Mouse (Mus musculus): ENCODE data around the gene Arid1b.

Arid1b gene

DNA sequence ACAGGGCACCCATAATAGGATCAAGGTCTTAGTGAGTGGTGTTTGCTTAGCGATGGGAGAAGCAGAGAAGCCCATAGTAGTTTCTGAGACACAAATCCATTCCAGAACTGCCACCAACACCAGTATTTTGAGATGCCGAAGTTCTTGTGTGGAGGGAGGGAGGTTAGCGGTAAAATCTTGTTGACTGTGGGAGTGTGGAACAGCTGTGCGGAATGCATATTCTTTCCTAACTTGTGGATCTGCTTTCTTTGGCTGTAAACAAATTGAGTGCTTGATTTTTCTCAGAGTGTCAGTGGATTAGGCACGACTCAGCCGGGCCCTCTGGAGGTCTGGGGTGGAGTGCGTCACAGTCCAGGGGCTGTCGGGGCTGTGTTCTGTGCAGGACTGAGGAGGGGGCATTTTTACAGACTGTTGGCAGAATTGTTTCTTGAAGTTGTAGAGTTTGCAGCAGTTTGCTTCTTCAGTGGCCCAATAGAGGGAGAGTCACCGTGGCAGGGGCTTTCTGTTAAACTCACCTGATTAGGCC lies 27.9 kb downstream of the Arid1b start:
- DNase-seq, result no peak

DNA sequence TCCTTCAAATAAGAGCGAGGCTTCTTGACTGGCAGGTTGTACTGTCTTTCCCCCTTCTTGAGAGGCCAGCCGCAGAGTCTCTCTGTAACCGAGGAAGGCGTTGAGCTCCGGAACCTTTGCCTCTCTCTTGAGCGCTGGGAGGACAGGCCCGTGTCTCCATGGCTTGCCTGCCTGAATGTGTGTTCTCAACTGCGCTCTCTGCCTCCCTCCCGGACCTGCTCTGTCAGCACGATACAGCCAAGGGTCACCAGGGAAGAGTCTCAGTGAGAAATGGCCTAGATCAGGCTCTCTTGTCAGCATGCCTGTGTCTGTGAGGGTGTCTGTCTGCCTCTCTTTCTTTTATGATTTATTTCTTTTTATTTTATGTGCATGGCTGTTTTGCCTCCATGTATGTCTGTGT lies 29.6 kb downstream of the Arid1b start:
- DNase-seq, result peak; percentile 51

DNA sequence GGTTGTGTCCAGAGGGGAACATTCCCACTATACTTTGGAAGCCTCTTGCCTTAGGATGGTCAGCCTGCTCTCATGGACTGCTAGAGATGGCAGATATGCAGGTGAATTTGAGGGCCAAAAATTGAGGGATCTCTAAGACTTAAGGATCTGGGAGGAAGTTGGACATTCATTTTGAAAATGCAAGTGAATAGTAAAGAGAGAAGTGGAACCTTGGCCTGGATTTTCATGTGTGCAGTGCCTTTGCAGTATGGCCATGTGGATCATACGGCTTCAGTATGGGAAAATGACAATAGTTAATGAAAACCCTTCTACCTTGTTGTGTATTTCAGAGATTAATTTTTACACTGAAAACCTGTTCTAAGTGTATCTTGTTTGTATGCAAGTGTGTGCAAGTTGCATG lies 31.3 kb downstream of the Arid1b start:
- DNase-seq, result no peak

DNA sequence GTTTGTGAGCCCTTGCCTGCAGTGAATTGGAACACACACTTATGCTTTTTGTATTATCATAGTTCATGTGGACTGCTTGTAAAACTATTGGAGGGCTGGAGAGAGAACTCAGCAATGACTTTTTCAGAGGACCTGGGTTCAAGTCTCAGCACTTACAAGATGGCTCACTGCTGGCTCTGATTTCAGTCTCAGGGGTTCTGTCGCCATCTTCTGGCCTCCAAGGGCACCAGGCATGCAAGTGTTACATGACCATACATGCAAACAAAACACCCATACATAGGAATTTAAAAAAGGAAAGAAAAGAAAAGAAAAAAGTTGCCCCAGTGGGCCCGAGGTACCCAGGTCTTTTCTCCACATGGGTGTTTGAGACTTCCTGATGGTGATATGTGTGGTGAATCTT lies 32.4 kb downstream of the Arid1b start:
- DNase-seq, result no peak

DNA sequence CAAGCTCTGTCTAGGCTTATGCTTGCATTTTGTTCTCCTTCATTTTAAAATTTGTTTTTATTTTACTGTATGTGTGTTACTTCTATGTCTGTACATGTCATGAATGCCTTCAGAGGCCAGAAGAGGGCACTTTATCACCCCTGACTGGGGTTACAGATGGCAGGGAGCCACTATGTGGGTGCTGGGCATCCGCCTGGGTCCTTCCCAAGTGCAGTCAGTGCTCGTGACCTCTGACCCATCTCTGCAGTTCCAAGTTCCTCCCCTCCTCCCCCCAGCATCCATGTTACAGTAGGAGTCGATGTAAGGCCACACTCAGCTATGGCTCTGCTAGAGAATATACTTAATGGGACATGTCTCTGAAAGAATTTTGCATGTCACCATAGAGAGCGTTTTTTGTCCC lies 35.0 kb downstream of the Arid1b start:
- no peak for DNase-seq

DNA sequence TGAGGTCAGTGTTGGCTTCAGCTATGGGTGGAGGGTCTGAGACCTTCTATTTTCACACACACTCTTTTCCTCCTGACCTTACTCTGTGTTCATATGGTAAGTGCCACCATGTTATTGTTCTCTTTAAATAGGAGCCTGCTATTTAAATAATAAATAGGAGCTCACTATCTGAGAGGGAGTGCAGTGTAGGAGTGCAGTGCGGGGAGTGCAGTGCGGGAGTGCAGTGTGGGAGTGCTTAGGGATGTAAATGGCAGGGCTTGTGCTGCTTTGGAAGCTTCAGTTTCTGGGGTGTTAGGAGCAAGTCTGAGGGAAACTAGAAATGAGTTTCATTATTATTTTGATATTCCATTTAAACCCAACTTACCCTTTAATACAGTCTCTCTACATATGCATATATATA lies 36.2 kb downstream of the Arid1b start:
- no peak for DNase-seq

DNA sequence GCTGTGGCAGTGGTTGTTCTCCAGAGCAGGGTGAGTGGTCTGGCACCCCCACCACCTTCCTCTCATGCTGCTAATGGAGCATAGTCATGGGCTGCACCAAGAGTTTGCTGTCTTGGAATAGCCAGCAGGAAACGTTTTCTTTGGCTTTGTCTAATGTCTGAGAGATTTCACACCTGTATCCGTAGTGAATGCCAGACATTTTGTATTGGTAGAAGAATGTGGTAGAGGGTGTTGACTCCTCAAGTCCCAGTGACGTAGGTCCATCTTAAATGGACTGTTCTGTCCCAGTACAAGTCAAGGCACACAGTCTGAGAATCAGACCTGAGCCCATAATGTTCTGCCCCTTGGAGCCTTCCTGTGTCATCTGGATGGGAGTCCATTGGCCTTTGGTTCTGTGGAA lies 39.2 kb downstream of the Arid1b start:
- no peak for DNase-seq

DNA sequence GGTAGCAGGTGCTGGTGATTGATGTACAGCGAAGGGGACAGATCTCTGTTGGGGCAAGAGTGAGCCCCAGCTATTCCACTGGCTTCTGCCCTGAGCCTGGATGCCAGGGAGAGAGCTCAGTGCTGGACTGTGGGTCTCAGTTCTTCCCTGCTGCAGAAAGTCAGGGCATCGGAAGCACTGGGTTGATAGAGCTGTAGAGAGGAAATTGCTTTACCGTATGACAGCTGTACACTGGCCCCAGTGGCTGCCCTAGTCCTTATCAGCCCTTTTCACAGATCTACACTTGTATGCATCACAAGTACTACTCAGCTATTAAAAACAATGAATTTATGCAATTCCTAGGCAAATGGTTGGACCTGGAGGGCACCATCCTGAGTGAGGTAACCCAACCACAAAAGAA lies 40.1 kb downstream of the Arid1b start:
- DNase-seq, result no peak

DNA sequence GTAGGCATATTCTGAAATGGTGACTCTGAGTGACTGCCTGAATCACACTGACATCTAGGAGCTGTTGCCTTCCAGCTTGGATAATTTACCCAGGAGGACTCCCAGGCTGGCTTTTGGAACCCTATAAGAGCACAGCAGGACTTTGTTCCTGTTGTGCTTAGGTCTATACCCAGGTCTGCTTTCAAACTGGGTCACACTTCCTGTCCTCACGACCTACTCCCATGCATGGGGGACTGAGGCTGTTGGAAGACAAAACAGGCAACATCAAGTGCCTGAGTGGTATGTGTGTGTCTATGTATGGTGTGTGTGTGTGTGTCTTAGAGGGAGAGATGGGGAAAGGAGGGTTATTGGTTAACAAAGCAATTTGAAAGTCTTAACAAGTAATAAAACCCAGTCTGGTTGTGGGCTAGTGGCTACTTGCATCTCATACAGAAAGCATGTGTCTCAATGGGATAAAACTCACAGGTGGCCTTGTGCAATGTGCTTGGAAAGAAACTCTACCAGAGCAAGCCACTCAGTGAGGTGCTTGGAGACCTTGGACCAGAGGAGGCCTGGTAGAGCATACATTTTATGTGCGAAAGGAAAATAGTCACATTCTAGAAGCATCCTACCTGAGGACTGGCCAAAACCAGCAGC lies 42.2 kb downstream of the Arid1b start:
- DNase-seq, result no peak

DNA sequence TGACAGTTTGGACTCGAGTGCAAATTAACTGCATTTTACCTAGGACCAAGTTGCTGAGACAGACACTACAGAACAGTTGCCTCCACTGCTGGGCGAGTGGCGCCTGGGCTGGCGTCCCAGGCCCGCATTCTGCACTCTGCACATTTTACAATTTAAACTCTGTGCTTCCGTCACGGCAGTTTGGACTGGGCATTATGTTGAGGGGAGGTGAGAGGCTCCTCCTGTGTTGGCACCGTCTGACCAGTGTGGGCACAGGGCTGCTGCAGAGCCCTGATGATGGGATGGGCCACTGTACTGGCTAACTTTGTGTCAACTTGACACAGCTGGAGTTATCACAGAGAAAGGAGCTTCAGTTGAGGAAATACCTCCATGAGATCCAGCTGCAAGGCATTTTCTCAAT lies 43.1 kb downstream of the Arid1b start:
- no peak for DNase-seq

DNA sequence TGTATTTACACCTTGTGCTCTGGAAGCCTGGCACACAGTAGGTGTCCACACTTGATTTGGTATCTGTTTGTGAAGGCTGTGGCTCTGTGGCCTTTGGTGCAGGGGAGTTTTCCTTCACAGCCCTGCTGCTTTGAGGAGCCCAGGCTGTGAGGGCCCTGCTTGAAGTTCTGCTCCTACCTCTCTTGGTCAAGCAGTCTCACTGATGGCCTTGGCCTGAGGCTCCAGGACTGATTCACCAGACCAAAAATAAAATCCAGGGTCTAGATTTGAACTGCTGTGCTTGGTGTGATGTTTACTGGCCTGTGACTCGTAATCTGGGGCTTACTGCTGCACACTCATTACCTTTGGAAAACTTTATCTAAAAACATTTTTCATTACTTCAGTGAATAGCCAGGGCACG lies 45.7 kb downstream of the Arid1b start:
- DNase-seq, result no peak

DNA sequence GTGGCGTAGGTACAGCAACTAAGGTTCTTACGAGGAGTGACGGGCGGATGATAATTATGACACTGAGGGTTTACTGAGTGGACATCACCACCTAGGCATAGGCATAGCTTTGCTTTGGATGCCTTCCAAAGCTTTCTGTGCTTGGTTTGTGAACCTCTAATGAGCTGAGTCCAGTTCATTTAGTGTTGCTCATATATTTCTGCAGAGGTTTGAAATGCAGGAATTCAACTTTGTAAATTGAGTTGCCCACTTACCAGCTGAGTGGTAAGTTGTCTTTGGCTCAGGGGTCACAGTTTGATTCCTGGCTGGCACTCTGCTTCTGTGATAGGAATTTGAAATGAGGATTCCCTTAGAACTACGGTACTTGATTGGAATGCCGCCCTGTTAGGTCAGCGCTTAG lies 49.7 kb downstream of the Arid1b start:
- DNase-seq, result no peak

DNA sequence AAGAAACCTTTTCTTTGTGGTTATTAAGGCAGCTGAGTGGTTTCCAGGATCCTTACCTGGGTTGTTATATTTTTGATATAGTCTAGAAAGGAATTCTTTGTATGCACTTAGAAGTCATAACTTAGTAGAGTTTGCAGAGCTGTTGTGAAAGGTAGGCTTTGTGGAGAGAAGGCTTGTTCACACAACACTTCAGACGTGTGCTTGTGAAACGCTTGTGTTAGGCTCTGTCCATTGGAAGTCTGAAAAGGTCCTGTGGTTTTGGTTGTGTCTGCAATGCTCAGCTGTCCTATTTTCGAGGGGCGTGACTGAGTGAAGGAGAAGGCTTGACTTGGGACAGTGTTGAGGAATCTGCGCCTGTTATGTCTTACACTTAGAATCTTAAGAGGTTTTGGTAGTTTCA lies 51.5 kb downstream of the Arid1b start:
- DNase-seq, result no peak

DNA sequence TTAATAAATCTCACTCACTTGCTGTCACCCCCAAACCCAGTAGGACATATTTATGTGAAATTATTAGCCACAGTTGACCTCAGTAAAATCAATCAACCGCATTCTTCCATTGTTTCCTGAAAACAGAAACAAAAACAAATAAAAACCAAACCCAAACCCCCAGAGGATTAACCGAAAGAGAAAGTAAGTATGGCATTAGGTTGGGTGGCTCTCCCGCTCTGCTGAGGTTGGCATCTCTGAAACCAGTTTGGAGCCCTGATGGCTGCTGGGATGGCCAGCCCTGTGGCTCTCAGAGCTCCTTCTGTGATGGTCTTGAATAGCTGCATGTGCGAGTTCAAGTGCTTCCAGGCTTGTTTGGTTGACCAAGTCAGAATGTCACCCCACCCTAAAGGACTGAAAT lies 53.2 kb downstream of the Arid1b start:
- no peak for DNase-seq

DNA sequence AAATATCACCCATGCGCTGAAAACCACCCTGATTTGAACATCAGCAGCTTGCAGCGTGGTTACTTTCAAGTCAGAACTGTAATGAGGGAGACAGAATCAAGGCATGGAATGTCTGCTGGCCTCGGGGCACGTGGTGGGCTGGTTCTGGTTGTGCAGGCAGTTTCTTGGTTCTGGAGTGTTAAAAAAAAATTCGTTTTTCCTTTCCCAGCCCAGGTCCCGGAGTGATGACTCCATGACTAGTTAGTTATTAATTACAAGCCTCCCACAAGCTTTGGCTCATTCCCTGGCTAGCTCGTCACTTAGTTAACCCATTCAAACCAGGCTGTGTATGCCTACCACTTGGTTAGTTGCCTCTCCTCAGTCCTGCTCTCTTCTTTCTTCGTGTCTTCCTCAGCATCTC lies 56.1 kb downstream of the Arid1b start:
- peak; percentile 51 for DNase-seq

DNA sequence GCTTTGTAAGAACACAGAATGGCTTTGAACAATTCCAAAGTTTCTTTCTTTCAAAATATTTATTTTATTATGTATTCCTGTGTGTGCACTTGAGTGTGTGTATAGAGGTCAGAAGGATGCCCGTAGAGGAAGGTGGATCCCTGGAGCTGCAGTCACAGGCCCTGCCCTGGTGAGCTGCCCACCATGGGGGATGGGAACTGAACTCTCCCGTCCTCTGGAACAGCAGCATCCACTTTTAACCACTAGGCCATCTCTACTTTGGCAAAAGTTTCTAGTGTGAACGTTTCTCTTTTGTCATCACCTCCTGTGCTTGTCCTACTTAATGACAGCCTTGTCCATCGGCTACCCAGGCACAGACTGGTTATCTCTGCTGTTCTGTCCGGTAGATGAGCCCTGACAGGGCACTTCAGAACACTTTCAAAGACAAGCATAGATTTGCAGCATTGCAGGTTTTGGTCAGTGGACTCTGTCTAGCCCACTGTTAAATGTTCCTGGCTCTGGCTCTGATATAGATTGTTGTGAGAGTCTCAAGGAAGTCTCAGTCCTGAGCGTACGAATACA lies 56.9 kb downstream of the Arid1b start:
- DNase-seq, result no peak

DNA sequence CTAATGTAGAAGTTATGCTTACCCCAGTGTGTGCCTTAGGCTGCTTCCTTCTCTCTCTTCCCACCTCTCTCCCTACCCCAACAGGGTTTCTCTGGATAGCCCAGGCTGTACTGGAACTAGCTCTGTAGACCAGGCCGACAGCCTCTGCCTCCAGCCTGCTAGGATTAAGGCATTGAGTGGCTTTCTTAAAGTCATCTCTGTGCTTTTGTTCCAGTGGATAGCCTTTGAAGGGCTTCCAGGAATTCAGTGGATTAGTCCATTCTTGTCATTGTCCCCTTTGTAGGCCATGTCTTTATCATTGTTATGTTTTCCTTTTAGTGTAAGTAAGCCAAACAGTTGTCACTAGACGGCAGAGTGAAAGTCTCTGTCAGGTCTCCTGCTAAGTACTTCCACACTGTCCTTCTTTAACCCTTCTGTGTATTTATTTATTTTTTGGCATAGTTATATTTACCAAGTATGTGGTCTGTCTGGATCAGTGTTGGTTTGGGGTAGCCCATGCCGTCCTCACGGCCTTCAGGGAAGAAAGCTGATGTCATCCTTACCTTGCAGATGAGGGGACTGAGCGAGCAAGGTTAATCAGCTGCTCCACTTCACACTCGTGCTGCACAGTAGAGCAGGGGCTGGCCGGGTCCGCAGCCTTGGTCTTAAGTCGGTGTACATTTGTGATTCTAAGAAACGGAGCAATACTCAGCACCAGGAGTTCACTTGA lies 58.1 kb downstream of the Arid1b start:
- DNase-seq, result no peak

DNA sequence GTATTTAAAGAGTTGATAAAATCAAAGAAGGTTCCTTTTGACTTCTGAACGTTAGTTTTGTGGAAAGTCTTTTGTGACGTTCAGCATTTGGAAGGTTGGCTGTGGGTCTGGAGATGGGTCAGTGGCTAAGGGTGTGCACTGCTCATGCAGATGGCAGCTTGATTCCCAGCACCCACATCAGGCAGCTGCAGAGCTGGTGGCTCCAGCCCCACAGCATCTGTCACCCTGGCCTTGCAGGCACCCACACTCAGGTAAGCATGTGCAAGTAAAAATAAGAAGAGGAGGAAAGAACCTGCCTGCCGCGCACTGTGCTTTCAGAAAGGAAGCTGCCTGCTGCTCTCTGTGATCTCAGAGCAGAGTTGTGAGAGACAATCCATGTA lies 58.7 kb downstream of the Arid1b start:
- DNase-seq, result no peak

DNA sequence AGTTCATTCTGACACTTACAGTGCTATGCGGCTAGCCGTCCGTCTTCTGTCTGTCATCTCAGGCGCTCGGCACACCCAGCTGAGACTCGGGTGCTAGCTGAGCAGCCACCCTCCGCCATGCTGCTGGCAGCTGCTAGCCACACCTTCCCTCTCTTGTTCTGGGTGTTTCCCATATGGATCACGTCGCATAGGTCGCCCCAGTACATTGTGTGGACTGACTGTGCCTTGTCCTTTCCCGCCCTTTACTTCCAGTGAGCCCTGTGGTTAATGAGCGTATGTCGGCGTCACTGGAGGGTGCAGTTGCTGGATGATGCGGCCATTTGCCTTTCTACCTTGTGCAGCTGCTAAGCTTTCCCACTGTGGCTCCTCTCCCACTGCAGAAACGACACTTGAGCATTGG lies 59.1 kb downstream of the Arid1b start:
- DNase-seq, result no peak

DNA sequence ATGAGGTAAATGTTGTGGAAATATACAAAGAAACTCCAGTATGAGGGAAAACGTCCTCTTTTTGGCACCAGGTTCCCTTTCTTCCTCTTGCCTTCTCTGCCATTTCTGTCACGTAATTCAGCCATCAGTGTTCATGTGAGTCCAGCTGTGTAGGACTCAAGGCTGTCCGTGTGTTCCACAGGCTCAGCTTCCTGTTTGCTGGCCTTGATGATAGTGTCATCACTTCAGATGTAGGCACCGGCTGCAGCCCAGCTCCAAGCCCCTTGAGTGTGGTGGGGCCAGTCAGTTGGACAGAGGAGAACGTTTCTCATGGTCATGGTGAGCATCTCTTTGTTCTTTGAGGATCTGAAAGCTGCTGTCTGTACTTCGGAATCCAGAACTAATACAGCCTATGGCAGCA lies 61.3 kb downstream of the Arid1b start:
- no peak for DNase-seq

DNA sequence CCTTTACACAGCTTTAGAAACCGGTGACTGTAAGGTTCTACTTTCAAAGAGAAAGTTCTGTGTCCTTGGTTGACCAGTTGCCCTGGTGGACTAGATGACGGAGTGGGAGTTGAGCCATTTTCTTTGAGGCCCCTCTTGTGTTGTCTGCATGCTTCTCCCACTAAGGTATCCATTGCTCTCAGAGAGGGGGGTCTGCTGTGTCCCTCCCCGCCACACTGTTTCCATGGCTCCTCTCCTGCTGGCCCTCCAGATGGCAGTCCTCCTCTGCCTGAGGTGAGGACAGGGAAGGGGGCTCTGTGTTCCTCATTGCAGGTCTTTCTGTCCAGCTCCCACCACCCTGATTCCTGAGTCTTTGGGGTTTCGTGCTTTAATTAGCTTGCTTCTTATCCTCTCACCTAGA lies 62.5 kb downstream of the Arid1b start:
- no peak for DNase-seq

DNA sequence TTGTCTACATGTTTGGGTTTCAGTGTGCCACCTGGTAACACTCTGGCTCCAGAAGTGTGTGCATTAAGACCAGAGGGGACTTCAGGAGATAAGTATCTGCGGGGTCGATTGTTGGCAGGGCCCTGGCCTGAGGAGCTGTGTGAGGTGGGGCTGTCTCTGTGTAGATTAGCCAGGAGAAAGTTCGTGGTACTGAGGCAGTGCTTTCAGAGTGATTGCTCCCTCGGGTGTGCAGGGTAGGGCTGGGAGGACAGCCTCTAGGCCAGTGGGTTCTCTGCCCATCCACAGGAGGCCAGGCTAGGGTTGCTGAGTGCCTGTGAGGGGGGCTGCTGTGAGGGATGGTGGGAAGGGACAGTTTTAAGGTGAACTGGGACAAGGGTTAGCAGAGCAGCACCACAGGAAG lies 63.2 kb downstream of the Arid1b start:
- DNase-seq, result no peak

DNA sequence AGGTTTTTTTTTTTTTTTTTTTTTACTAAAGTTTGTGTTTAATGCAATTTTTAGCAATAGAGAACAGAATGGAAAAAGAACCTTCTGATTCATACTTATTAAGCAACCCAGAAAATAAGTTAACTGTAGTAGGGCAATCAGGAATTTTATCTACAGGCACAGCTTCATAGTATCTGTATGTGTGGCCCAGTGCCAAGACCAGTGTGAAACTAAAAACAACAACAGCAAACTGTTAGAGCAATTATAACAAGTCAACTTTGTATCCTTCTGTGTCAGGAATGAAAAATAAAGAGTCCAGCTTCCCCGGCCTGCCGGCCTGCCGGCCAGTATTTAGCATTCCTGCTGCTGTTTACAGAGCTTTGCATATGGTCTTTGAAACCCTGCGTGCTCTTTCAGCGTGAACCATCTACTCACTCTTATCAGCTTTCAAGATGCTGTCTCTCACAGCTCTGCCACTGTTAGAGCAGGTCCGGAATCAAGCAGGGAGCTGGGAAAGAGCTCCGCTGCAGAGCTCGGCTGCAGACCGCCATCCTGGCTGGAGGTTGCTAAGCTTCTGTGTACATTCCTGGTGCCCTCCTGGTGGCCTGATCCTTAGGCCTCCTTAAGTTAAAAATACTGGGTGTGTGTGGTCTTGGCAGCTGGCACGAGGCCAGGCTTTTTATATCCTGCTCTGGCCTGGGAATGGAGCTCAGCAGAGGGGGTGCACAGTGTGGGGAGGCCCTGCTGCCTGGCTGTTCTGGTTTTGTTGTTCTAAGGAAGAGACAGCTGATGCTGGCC lies 64.0 kb downstream of the Arid1b start:
- peak; percentile 82 for DNase-seq

DNA sequence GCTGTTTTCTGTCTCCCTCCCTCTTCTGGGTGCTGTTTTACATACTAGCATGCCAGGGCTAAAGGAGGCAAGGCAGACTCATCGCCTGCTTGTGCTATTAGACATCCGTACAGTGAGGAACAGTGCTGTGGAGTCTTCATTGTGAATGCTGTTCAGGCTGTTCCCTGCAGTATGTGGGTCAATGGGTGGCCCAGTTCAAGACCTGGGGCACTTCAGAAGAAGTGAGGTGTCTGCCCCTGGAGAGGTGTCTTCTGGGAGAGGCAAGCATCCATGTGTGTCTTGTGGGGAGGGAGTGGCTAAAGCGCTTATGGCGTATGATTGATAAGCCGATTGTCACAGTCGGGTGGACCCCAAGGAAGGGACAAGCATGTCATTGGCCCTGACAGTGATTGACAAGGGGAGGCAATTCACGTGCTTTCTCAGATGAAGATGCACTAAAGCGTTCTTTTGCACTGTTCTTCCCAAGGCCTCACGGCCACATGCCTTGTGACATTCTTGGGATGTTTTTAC lies 65.0 kb downstream of the Arid1b start:
- DNase-seq, result no peak
